Mouse (Mus musculus): ENCODE results near the gene Sept12.

GRCm38 (mm10) chr16:4997553-4997952 is at the start of gene Sept12:
- TF ChIP-seq POLR2A (IDR thresholded peaks at IDR 0.05; ENCODE audit: borderline replicate concordance, insufficient read depth, low read length) (no peak), CTCF (IDR thresholded peaks at IDR 0.05; ENCODE audit: borderline replicate concordance, insufficient read depth, low read depth, low read length) (no peak)

Data from cerebellum, adult 2 months (tissue).